Mouse (Mus musculus) ES-Bruce4 (cell line): ENCODE measurements around the gene Ccdc71. TPM values are rescaled to one million over a fixed set of nuclear protein-coding genes. Genes with fewer than 3 reads are reported as not detected.

Experiments used
- H3K27ac ChIP-seq: 2 replicates; pipeline ENCODE4 v1.5.1; 2012; ENCODE audit warnings: low read length, inconsistent platforms; ENCODE audit not compliant: insufficient read depth
- H3K27me3 ChIP-seq: 2 replicates; pipeline ENCODE4 v1.6.1; 2012; ENCODE audit warnings: mild to moderate bottlenecking, low read length, inconsistent platforms; ENCODE audit not compliant: control insufficient read depth, poor library complexity, insufficient read depth, severe bottlenecking
- H3K36me3 ChIP-seq: 2 replicates; pipeline ENCODE4 v1.6.1; 2012; ENCODE audit warnings: inconsistent platforms, mild to moderate bottlenecking, low read length, moderate library complexity; ENCODE audit not compliant: control insufficient read depth, poor library complexity, insufficient read depth, severe bottlenecking
- H3K4me1 ChIP-seq: one replicate; pipeline ENCODE4 v1.8.1; 2011; ENCODE audit warnings: low read length; ENCODE audit not compliant: control insufficient read depth, insufficient read depth
- H3K4me3 ChIP-seq: 2 replicates; pipeline ENCODE4 v1.5.1; 2011; ENCODE audit warnings: low read depth, mild to moderate bottlenecking, low read length
- H3K9ac ChIP-seq: 2 replicates; pipeline ENCODE4 v1.6.1; 2012; ENCODE audit warnings: low read depth, mild to moderate bottlenecking, inconsistent platforms; ENCODE audit not compliant: poor library complexity, severe bottlenecking
- H3K9me3 ChIP-seq: replicated peaks from 2 replicates; pipeline ENCODE4 v1.6.1; 2012; ENCODE audit warnings: mild to moderate bottlenecking, low read length, inconsistent platforms; ENCODE audit not compliant: control insufficient read depth, poor library complexity, insufficient read depth, severe bottlenecking
- CTCF ChIP-seq: IDR thresholded peaks from one replicate; pipeline ENCODE4 v1.8.1; 2011; ENCODE audit warnings: low read depth, low read length
- EP300 ChIP-seq: IDR thresholded peaks from 2 replicates; pipeline ENCODE4 v1.6.1; 2011; ENCODE audit warnings: low read depth, low read length; ENCODE audit not compliant: insufficient read depth
- POLR2A ChIP-seq: IDR thresholded peaks from one replicate; pipeline ENCODE4 v1.8.1; 2011; ENCODE audit warnings: low read length; ENCODE audit not compliant: insufficient read depth
- polyA plus RNA-seq: library from polyadenylated mRNA; stranded (reverse); fragments of >200 nt; gene quantifications from 2 replicates; pipeline ENCODE4 v1.2.4, GENCODE M21; 2011; ENCODE audit warnings: low read depth; ENCODE audit not compliant: missing spikeins, insufficient read depth, insufficient read length

Gene Ccdc71
- polyA plus RNA-seq, 1 experiment: 31.6 TPM

DNA sequence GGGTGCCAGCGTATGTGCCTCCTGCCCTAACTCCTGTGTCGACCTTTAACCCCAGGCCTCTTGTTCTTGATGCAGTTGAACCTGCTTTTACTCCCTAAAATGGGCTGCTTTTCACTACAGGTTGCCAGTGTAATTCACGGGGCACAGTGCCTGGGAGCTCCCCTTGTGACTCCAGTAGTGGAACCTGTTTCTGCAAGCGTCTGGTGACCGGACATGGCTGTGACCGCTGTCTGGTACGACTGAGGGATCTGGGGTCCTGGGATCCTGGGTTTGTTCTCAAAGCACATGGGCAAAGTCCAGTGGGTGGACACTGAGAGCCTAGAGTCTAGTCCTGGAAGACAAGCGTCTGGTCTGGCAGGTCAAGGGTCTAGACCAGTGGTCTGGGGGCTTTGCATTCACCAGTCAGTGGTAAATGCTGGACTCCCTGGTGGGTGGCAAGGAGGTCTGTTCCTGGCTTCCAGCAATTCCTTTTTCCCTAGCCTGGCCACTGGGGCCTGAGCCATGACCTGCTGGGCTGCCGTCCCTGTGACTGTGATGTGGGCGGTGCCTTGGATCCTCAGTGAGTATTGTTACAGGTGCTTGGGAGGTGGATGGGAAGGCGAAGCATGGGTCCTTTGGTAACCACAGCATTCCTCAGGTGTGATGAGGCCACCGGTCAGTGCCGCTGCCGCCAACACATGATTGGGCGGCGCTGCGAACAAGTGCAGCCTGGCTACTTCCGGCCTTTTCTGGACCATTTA, 22.9 kb downstream of the Ccdc71 start:
- no peak overlapping the region for H3K9ac ChIP-seq
- H3K27ac ChIP-seq: no peak overlapping the region
- peaks cover 3% of the 10 kb centered on the region for H3K4me1 ChIP-seq
- no peaks in the 10 kb centered on the region for H3K36me3 ChIP-seq
- H3K27me3 ChIP-seq: no peaks in the 10 kb centered on the region
- TF ChIP-seq POLR2A (no peak), CTCF (no peak)
- no peak overlapping the region for H3K4me3 ChIP-seq
- no peaks in the 10 kb centered on the region for H3K9me3 ChIP-seq

DNA sequence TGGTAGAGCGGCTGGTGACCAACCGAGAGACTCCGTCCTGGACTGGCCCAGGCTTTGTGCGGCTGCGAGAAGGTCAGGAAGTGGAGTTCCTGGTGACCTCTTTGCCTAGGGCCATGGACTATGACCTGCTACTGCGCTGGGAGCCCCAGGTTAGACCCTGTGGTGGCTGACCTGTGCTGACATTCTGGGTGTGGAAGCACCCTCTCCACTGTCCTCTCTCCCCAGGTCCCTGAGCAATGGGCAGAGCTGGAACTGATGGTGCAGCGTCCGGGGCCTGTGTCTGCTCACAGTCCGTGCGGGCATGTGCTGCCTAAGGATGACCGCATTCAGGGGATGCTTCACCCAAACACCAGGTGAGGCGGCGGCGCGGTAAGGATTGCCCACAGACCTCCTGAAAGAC, 23.7 kb downstream of the Ccdc71 start:
- H3K27me3 ChIP-seq: no peaks in the 10 kb centered on the region
- H3K9ac ChIP-seq: no peak overlapping the region
- no peaks in the 10 kb centered on the region for H3K36me3 ChIP-seq
- no peak overlapping the region for H3K27ac ChIP-seq
- H3K4me3 ChIP-seq: no peak overlapping the region
- TF ChIP-seq CTCF: no peak
- no peak for TF ChIP-seq EP300
- no peak for TF ChIP-seq POLR2A
- H3K4me1 ChIP-seq: peaks cover 3% of the 10 kb centered on the region
- H3K9me3 ChIP-seq: no peaks in the 10 kb centered on the region

DNA sequence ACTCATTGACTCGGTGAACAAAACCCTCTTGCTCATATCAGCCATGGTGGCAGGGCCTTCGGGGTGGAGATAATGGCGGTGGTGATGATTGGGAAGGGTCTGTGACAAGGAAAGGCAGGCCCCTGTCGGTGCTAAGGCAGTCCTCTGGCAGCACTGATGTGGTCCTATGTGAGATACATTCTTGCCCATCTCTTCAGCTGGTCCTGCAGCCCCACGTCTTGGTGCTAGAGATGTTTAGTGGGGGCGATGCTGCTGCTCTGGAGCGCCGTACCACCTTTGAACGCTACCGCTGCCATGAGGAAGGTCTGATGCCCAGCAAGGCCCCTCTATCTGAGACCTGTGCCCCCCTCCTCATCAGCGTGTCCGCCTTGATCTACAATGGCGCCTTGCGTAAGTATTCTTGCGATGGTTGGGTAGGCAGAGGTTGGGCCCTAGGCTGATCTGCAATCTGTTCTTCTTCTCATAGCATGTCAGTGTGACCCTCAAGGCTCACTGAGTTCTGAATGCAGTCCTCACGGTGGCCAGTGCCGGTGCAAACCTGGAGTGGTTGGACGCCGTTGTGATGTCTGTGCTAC, 25.1 kb downstream of the Ccdc71 start:
- no peaks in the 10 kb centered on the region for H3K27me3 ChIP-seq
- peaks cover 3% of the 10 kb centered on the region for H3K4me1 ChIP-seq
- H3K9me3 ChIP-seq: no peaks in the 10 kb centered on the region
- H3K4me3 ChIP-seq: no peak overlapping the region
- no peak overlapping the region for H3K27ac ChIP-seq
- no peak overlapping the region for H3K9ac ChIP-seq
- TF ChIP-seq POLR2A (no peak), EP300 (no peak), CTCF (no peak)
- no peaks in the 10 kb centered on the region for H3K36me3 ChIP-seq

DNA sequence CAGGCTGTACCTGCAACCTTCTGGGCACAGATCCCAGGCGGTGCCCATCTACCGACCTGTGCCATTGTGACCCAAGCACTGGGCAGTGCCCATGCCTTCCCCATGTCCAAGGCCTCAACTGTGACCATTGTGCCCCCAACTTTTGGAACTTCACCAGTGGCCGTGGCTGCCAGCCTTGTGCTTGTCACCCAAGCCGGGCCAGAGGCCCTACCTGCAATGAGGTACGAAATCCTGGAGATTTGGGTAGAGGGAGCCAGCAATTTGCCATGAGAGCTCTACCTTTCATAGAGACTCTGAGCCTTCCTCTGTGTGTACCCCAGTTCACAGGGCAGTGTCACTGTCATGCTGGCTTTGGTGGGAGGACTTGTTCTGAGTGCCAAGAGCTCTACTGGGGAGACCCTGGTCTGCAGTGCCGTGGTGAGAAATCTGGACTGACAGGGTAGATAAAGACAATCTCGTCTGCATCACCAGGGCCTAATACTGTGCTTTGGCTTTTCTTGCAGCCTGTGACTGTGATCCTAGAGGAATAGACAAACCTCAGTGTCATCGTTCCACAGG, 26.7 kb downstream of the Ccdc71 start:
- Histone ChIP-seq H3K9me3 (no peaks in the 10 kb centered on the region), H3K36me3 (no peaks in the 10 kb centered on the region), H3K9ac (no peak overlapping the region), H3K27ac (no peak overlapping the region), H3K27me3 (no peaks in the 10 kb centered on the region), H3K4me3 (no peak overlapping the region), H3K4me1 (no peaks in the 10 kb centered on the region)
- TF ChIP-seq CTCF: no peak
- no peak for TF ChIP-seq POLR2A
- no peak for TF ChIP-seq EP300

DNA sequence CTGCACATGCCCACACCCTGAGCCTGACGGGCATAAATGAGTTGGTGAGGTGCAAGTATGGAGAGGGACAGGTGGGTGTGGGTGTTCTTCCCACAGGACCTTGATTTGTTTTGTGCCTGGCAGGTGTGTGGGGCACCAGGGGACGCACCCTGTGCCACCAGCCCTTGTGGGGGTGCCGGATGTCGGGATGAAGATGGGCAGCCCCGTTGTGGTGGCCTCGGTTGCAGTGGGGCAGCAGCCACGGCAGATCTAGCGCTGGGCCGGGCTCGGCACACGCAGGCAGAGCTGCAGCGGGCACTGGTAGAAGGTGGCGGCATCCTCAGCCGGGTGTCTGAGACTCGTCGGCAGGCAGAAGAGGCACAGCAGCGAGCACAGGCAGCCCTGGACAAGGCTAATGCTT, 28.1 kb downstream of the Ccdc71 start:
- no peaks in the 10 kb centered on the region for H3K27me3 ChIP-seq
- H3K36me3 ChIP-seq: peaks cover 8% of the 10 kb centered on the region
- peak overlapping the region; percentile 23 for H3K4me3 ChIP-seq
- TF ChIP-seq EP300 (no peak), CTCF (no peak), POLR2A (no peak)
- H3K27ac ChIP-seq: no peak overlapping the region
- no peaks in the 10 kb centered on the region for H3K9me3 ChIP-seq
- no peaks in the 10 kb centered on the region for H3K4me1 ChIP-seq
- no peak overlapping the region for H3K9ac ChIP-seq

DNA sequence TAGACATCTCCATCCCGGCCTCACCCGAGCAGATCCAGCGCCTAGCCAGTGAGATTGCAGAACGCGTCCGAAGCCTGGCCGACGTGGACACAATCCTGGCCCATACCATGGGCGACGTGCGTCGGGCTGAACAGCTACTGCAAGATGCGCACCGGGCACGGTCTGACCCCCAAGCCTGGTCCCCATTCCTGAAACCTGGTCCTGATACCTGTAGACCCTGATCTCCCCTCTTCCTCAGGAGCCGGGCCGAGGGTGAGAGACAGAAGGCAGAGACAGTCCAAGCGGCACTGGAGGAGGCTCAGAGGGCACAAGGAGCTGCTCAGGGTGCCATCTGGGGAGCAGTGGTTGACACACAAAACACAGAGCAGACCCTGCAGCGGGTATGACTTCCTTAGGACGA, 28.9 kb downstream of the Ccdc71 start:
- H3K4me3 ChIP-seq: no peak overlapping the region
- no peaks in the 10 kb centered on the region for H3K27me3 ChIP-seq
- H3K4me1 ChIP-seq: no peaks in the 10 kb centered on the region
- no peak for TF ChIP-seq CTCF
- TF ChIP-seq EP300: no peak
- TF ChIP-seq POLR2A: no peak
- 0 out of 2 replicates have a peak overlapping the region, but pooled peaks have one; percentile 85 for H3K9ac ChIP-seq
- peaks cover 16% of the 10 kb centered on the region for H3K36me3 ChIP-seq
- H3K9me3 ChIP-seq: no peaks in the 10 kb centered on the region
- peak overlapping the region; percentile 88 for H3K27ac ChIP-seq
